Mouse (Mus musculus) neural tube, embryonic 10.5 days (tissue): ENCODE data around the gene Gtsf1.

ENCODE experiments used
- DNase-seq: peaks from one replicate; pipeline ENCODE4 v3.0.0-alpha.2; 2017; ENCODE audit warnings: low spot score; ENCODE audit errors: extremely low spot score

The Gtsf1 gene

DNA sequence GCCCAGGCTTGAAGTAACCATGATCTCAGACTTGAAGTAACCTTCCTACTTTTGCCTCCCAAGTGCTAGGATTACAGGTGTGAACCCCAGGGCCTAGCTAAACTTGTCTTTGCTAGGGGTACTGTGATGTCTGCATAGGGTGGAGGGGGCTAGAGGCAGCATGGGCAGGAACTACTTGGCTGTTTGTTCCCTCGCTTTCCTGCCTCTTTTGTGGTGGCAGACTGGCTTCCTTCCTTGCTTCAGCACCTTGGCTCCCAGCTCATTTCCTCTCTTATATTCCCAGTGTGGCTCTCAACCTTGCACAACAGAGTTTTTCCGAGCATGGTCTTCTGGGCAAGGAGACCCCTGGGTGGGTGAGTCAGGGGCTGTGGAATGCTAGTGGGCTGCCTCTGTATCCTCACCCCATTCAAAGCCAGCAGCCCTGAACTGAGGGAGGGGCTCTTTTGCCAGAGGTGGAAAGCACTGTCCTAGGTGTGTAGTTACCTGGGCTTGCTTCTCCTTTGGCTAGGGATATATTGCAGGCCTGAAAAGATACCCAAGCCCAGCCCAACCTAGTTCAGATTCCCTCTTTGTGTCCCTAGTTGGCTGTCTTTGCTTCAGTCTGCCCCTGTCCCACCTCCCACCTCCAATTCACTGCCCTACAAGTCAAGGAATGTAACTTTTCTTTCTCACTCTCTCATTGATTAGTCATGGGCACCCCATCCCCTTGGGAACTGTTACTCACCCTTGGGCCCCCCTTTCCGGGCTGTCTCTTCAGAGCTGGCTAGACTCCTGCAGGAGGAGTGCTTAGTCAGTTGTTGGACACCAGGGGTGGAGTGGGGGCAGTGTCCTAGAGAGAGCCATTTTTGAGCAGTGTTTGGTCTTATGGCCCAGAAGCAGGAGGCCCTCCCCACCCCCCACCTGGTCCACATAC is 52.3 kb downstream of the Gtsf1 start:
- no peak for DNase-seq

DNA sequence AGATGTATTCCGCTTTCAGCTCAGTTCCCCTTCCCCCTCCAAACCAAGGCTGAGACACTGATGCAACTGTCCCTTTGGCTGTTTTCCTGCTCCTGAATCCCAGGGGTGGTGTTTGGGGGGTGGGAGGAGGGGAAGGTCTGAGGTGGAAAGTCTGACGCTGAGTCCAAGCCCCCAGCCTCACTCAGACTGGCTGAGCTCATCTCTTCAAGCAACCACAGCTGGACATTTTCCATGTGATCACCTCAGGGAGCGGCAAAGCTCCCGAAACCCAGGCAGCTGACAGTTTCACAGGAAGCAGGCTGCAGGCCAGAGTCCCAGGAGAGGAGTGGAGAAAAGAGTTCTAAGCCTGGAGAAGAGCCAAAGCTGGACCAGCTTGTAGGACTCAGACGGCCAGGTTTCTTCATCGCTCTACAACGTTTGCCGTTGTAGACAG is 53.4 kb downstream of the Gtsf1 start:
- DNase-seq: no peak

DNA sequence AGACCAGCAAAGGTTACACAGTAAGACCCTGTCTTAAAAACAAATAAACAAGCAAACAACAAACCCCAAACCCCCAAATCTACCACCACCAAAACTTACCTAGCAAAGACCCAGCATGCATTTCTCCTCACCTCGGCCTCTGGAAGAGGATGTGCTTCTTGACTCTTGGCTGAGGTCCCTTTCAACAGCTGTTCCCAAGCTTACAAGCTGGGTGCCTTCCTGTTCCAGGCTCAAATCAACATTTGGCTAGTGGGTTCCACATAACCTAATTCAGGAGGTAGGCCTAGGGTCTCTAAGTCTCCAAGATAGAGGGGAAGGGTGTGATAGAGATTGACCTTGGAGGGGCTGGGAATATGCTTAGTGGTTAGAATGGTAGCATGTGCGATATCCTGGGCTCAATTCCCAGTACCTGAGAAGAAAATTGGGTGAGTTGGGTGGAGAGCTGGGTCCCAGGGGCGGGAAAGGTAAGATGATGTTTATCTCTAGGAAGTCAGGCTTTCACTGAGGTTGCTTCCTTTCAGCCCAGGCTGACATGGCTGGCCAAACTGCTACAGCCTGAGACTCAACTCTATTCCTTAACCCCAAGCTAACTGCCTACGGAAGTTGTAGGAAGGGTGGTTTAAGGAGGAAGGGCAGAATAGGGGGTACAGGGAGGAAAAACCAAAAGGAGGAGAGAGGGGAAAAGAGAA is 55.0 kb downstream of the Gtsf1 start:
- no peak for DNase-seq

DNA sequence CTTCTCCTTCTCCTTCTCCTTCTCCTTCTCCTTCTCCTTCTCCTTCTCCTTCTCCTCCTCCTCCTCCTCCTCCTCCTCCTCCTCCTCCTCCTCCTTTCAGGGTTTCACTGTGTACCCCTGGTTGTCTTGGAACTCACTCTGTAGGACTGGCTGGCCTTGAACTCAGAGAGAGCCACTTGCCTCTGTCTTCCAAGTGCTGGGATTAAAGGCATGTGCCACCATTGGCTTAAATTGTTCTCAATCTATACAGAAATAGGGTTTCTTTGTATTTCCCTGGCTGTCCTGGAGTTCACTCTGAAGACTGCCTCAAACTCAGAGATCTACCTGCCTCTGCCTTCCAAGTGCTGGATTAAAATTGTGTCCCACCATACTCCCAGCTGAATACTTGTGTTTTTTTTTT is 57.8 kb downstream of the Gtsf1 start:
- no peak for DNase-seq

DNA sequence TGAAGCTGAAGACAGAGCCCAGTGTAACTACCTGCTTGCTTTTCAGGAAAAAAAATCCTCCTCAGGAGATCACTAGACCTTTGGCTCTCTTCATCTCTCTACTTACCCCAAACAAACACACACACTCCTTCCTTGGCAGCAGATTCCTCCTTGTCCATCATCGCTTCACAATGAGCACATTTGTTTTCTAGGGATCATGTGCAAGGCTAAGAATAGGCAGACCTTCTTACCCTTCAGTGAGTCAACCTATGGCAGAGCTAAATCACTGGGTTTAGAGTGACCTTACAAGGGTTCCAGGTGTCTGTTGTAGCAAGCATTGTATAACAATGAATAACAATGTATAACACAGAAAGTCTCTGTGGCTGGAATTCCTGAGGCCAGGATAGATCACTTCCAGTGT is 58.5 kb downstream of the Gtsf1 start:
- DNase-seq: no peak

DNA sequence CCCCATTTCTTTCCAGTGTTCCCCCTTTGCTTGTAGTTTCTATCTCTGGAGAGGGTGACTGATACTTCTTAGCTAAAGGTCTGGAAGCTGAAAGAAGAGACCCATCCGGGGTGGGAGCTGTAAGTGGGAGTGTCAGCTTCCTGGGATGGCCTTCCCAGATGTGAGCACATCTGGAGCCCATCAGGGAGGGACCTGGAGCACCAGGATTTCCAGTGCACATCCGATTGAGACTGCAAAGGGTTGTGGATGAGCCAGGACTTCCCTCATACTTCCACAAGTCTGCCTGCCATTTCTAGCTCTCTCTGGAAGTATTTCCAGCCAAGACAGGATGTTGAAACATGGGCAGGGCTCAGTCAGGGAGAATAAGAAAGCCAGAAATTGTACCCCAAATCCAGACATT is 59.1 kb downstream of the Gtsf1 start:
- DNase-seq: peak; percentile 41

DNA sequence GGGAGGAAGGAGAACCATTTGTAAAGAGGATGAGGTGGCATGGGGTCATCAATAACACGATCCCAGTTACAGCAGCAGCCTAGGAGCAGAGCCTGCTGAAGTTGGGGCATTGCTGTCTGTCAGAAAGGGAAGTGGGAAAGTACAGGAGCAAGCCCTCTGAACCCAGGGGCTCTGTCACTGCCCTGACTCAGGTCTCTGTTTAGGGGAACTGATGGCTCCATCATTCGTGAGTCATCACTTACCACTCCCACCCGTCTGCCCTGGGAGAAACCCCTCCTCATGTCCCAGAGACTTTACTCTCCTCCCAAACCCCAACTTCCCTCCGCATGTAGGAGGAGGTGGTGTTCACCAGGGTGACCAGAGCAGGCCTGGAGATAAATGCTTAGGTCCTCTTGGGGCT is 59.8 kb downstream of the Gtsf1 start:
- DNase-seq: no peak

DNA sequence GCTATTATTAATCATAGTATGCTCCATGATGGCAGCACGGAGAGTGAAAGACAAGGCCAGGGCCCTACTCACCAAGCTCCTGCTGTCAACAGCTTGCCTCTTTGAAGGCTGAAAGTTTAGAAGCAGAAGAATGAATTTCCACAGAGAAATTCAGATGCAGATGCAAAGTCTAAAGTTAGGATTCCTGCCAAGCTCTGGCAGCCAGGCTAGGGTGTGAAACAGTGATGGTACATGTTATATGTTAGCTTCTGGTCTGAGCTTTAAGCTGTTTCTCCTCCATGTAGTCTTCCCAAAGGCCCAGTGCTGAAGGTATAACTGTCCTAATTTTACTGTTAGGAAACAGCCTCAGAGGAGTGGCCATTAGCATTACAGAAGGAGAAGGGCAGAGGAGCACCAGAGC is 61.1 kb downstream of the Gtsf1 start:
- DNase-seq: no peak

DNA sequence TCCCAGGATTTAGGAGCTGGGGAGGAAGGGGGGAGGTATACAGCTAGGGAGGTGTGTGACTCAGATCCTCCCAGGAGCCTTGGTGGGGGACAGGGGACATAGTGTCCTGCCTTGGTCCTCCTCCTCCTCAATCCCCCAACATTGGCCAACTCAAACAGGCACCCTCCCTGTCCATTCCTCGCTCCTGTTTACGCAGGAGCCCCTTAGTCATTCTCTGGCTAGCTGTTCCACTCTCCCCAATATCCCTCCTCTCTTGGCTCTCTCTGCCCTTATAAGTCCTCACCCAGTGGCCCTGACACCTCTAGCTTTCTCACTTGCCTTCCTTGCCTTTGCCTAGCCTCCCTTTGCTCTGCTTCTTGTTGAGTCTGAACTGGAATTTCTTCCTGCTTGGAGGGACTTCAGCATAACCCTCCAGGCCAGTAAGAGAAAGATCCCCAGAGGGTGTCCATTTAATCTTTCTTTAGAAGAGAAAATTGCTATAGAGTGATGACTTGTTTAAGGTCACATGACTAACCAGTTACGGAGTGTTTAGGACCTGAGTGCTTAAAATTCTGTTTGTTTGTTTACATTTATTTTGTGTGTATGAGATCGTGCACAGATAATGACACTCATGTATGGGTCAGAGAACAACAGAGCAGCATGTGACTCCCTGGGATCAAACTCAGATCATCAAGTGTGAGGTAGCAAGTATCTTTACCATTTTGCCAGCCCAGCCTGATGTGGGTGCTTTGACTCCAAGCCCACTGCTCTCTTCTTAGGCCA is 61.9 kb downstream of the Gtsf1 start:
- DNase-seq: no peak

DNA sequence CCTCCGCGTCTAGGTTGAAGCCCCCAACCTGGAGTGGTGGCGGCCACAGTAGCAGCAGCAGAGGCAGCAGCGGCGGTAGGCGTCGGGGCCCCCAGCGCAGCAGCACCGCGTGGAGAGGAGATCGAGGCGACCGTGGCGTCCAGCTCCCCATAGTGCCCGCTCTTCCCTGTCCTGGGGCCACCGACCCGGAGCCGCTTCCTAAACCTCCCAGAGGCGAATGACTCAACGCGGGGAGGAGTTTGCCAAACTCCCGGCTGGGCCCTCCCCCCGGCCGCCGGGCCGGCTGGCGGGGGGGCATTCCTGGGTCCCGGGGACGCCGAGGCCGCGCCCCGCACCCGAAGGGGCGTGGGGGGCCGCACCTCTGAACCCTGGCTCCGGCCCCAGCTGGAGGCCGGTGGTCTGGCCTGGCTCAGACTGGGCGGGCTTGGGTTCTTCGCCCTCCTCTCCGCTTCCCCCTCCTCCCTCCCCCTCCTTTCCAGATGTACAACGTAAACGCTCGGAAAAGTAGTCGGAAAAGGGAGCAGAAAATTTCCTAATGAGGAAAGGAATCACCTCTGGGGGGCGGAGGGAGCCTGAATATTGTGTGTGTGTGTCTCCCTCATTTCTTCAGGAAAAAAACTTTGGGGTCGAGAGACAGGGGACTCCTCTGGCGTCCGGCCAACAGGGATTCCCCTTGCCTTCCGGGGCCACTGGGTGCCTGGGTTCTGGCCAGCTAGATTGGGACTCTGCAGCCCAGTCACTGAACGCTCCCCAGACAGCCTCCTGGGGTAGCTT is 63.7 kb downstream of the Gtsf1 start, which contains the start of gene Itga5:
TSS of gene Itga5 (minus strand) at position 388 of the 774 bp plus-strand sequence.
- peak; percentile 73 for DNase-seq

DNA sequence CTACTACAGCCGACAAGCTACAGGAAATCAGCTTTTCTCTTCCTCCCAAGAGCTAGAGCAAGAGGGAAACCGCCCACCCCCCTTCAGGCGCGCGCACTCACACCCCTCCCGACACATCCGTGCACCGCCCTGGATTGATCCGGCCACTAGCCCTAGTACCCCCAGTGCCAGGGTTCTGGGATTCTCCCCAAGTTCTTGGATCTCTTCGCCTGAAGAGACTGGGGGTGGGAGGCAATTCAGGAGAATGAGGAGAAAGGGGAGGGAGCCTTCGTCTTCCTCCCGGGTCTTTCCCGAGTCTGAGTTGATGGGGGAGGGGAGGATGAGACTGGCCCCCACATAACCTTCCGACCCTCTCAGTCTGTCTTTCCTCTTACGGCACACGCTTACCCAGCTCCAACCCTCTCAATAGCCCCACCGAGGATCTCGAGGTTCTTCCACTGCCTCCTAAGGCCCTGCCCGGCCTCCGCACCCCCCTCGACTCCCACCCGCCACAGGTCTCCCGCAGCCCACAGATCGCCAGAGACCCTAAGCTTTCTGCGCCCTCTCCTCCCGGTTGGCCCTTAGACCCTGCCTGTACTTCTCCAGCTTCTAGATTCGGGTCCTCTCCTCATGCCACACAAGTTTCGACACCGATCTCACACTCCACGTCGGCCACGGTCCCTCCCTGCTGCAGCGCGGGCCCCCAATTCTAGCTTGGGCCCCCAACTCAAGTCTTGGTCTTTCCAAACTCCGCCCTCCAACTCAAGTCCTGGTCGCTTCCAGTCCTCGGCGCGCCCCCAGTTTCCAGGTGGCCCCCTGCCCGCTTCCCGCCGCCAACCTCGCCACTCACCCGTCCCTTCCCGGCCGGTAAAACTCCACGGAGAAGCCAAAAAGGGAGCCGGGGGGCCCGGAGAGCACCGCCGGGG is 64.5 kb downstream of the Gtsf1 start:
- DNase-seq: peak; percentile 74

DNA sequence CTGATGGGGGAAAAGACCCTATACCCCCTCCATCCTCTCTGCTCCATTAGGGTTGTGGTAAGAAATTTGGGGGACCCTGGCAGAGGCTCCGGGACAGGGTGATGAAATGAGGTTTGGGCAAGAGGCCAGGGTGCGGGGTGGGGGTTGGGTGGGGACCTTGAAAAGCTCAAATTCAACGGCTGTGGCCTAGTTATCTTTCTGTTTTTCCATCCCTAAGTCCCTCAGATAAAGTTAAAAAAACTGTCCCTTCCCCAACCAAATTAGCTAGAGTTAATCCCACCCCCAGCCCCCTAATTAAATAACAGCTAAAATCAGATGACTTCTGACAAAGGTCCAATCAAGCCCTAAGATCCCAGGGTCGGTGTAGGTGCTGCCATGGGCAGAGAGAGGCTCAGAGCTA is 65.5 kb downstream of the Gtsf1 start:
- DNase-seq: no peak

DNA sequence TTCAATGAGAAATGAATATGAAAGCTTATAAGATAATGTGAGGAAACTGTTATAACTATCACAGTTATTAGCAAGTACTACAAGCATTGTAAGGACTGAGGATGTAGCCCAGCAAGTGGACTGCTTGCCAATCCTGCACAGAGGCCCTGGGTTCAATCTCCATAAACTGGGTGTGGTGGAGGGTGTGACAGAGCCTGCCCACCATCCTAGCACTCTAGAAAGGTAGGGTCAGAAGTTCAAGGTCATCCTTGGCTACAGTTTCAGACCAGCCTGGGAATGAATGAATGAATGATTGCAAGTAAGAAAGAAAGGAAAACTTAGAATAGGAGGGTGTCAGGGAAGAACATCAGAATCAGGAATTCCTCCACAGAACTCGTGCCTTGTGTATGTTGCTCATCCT is 66.5 kb downstream of the Gtsf1 start:
- DNase-seq: no peak

DNA sequence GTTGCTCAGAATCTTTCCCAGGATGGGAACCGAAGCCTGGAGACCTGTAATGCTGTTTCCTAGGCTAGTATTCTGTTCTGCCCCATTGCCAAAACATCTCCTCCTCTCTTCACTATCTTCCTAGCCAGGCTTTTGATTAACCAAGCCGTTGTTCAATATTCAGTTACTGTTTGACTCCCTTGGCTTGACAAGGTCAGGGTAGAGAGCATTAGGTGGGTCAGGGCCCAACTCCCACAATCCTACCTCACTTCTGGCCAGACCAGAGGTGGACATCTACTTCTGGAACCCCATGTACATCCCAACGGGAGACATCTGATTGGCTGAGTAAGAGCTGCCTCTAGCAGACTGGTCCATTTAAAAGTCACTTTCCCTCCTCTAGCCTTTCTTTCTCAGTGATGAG is 67.3 kb downstream of the Gtsf1 start:
- no peak for DNase-seq

DNA sequence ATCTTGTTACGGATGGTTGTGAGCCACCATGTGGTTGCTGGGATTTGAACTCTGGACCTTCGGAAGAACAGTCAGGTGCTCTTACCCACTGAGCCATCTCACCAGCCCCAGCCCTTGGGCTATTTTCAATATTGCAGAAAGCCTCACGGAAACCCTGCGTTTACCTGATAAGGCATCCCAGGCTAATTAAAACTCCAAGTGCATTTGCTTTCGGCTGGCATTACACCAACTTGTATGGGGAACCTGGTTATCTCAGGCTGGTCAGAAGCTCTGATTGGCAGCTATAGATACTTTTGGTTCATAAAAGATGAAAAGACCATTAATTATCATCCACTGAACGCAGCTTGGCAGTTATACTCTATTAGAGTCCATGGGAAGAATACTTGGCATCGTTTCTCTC is 67.9 kb downstream of the Gtsf1 start:
- no peak for DNase-seq

DNA sequence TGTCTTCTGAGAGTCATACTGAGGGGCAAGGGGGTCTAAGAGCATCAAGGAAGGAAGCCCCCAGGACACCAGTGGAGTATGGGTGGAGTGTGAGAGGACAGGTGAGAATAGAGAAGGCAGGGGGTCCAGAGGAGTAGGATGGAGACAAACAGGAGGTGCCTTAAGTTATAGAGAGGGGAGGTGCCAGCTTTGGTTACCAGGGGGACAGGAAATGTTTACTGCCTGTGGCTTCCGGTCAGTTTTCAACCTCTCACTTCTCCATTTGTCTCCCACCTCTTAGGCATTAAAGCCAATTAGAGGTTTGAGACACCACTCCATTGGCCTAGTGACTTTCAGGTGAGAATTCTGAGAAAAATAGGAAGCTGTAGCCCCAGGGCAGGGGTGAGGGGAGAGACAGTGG is 69.0 kb downstream of the Gtsf1 start:
- no peak for DNase-seq

DNA sequence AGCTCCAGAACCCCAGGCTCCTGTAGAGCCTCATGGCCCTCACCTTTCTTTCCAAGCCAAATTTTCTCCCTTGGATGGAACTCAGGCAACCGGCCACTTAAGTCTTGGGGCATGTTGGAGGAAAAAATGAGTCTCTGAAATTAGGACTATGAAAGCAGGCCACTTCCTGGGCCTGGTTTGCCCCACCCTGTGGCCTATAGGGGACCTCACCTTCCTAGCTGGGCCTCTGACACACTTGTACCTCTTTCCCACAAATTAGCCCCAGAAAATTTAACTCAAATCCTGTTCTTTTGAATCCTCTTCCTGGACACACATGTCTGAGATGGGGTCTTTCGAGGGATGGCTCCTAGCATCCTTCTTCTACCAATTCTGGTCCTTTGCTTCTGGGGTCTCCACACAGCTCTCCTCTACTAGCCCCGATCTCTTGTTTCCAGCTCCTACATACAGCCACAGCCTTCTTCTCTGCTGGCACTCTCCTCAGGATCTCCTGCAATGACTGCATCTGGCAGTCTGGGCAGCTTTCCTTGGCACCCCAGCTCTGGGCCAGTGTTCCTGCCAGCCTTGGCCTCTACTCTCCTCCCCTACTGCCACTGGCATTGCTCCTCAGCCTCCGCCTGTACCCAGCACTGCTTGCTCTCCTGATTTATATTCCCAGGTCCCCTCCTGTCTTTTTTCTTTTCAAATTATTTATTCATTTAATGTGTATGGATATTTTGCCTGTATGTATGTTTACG is 70.2 kb downstream of the Gtsf1 start:
- DNase-seq: no peak

DNA sequence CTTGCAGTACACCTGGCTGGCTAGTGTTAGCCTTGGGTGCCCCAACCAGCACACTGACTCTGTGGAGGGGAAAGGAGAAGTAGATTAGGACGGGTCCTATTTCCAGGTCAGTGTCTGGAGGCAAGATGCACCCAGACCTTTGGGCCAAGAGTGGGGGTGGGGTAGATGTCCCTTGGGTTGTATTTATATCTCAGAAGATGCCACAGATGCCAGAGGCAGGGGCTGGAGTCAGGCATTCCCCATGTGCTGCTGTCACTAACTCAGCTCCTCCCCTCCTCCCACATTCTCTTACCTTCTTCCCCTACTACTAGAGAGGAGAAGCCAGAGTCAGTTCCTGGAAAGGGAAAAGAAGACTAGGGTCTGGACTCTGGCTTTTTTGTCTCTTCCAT is 71.2 kb downstream of the Gtsf1 start:
- DNase-seq: no peak

DNA sequence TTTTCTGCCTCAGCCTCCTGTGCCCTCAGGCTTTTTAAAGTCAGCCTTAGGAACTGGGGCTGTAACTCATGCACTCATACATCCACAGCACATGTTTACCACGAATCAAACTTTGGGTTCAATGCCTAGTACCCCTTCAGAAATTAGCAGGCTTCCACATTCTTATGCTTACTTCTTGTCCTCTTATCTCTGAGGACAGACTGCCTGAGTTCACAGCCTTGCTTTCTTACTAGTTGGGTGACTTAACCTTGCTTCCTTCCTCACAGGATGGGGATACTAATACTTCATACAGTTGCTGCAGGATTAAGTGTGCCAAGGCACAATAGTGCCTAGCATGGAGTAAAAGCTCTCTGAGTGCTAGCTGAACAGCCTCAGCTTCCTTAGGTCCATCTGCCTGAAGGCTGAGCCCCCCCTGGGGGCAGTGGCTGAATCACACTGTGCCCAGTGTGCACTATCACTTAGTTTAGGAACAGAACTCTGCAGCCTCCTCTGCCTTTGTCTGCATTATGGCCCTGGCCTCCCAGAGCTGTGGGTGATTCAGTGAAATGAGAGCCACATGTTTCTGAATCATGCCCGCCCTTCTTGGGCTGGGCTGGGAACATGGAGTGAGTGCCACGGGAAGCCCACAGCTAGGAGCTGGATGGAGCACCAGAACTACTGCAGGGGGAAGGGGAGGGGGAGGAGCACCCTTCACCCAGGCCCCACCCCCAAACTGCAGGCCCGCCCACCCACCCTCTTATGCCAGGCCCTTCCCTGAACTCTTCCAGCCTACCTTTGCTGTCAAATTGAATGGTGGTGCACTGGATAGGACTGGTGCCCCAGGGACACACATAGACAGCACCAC is 71.8 kb downstream of the Gtsf1 start:
- no peak for DNase-seq
